Mouse (Mus musculus) liver, adult 2 months (tissue): ENCODE measurements around the gene Vwa5b1.

Experiments
- CTCF ChIP-seq: fragments of 200-500 bp; IDR thresholded peaks from 2 replicates; pipeline ENCODE4 v1.5.1; 2011; ENCODE audit warnings: low read depth, low read length, control low read depth
- POLR2A ChIP-seq: fragments of 200-500 bp; IDR thresholded peaks from 2 replicates; pipeline ENCODE4 v1.6.1; 2011; ENCODE audit warnings: low read length, control low read depth; ENCODE audit not compliant: insufficient read depth; ENCODE audit errors: extremely low read depth

DNA sequence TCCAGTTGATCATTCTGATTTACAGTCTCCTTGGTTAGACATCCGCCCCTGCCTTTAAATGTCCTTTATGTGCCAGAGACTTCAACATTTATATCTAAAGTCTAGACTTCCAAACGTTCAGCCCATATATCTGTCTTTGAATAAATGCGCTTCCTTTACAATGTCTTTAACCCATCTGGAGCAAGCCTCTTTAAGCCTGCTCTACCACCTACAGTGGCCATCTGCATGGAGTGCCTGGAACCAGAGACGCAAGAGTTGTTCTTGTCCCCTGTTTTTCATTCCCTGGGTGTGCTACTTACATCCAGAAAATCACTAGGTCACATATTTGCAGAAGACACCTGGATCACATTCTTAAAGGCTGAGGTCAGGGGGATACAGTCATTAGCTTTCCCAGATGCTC is 44.4 kb upstream of the Vwa5b1 start:
- TF ChIP-seq CTCF (no peak), POLR2A (no peak)
